Mouse (Mus musculus): ENCODE data around the gene Bcl2l13. TPM values are rescaled to one million over a fixed set of nuclear protein-coding genes. Genes with fewer than 3 reads are reported as not detected.

The Bcl2l13 gene
- total and polyA plus RNA-seq, 3 experiments: 24.6 to 46.6 (median 25.5) TPM

DNA sequence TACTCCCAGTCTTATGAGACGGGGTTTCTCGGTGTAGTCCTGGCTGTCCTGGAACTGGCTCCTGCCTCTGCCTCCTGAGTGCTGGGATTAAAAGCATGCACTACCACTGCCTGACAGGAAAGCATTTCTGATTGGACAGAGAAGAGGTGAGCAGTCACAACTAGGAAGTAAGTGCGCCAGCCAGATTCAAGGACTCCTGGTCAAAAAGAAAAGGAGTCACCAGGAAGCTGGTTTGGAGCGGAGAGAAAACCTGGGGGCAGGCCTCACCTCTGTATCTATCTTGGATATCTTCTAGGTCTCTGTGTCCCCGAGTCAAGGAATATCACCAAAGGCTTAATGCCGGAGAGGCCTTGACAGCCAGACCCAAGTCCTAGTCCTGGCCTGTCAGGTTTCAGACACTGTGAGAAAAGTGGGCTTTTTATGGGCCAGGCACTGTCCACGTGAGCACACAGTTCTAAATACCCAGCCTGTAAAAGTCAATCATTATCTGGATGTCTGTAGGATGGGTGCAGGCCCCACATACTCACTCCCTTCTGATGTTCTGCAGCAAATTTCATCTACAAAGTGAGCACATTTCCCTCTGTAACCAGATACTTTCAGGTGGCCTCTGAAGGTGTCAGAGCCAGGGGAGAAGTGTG is 104.6 kb downstream of the Bcl2l13 start:
- H3K27ac ChIP-seq (ENCODE audit: insufficient read depth, low read depth): peak overlapping the region; percentile 99
- peak overlapping the region; percentile 64 to 94 (median 80) for H3K4me3 ChIP-seq (replicated peaks in 1 of 3; ENCODE audit: low read depth in 2 of 3, low read length in 2 of 3, poor library complexity in 1 of 3)
- H3K36me3 ChIP-seq (replicated peaks in 1 of 2; ENCODE audit: control insufficient read depth in 1 of 2, insufficient read depth in 1 of 2, low read length in 1 of 2): peaks cover 29 to 55% of the 10 kb centered on the region in 2 experiments
- in situ Hi-C loops (cut with MboI; ENCODE audit: low pct_ligation_motif_present, low pct_unique_long_range_greater_than_20kb, low sequenced_read_pairs) (no loop called here), dilution Hi-C loops (cut with MboI; ENCODE audit: extremely low pct_ligation_motif_present, extremely low pct_unique_long_range_greater_than_20kb, low sequenced_read_pairs) (no loop called here)
- DNase-seq (ENCODE audit: extremely low read depth): no peak
- H3K4me1 ChIP-seq (ENCODE audit: control insufficient read depth in 1 of 2, insufficient read depth in 2 of 2): peaks cover 27 to 49% of the 10 kb centered on the region in 2 experiments
- peaks cover 54% of the 10 kb centered on the region for H3K79me2 ChIP-seq (replicated peaks; ENCODE audit: control insufficient read depth, extremely low read depth, insufficient read depth, poor library complexity, severe bottlenecking)
- no peaks in the 10 kb centered on the region for H3K9me3 ChIP-seq (replicated peaks; ENCODE audit: low read length)
- peak overlapping the region; percentile 89 for H3K9ac ChIP-seq (ENCODE audit: insufficient read depth, low read depth)
- no peaks in the 10 kb centered on the region for H3K27me3 ChIP-seq (replicated peaks)
- TF ChIP-seq E2F4 (IDR thresholded peaks at IDR 0.05; ENCODE audit: insufficient replicate concordance, low read depth, low read length) (no peak), MAFK (IDR thresholded peaks at IDR 0.05; ENCODE audit: insufficient replicate concordance, low read length) (no peak), MAZ (IDR thresholded peaks at IDR 0.05; ENCODE audit: low read depth, low read length) (no peak), GABPA (IDR thresholded peaks at IDR 0.05; ENCODE audit: insufficient replicate concordance, low read depth, low read length) (no peak), HCFC1 (IDR thresholded peaks at IDR 0.05; ENCODE audit: low read depth, low read length) (peak; percentile 11; the same call in 1 of the 2 replicates), ZMIZ1 (IDR thresholded peaks at IDR 0.05; ENCODE audit: low read depth, low read length) (peak; percentile 47), JUN (IDR thresholded peaks at IDR 0.05; ENCODE audit: insufficient read depth, low read depth, low read length) (no peak), SMC3 (IDR thresholded peaks at IDR 0.05; ENCODE audit: low read depth, low read length) (no peak), POLR2A (IDR thresholded peaks at IDR 0.05; ENCODE audit: low read depth, low read length) (peak; percentile 11), BHLHE40 (IDR thresholded peaks at IDR 0.05; ENCODE audit: low read depth, low read length) (peak; percentile 36), RAD21 (IDR thresholded peaks at IDR 0.05; ENCODE audit: low read depth, low read length) (no peak; the same call in 1 of the 2 replicates), NELFE (IDR thresholded peaks at IDR 0.05; ENCODE audit: low read depth, low read length) (no peak), ZKSCAN1 (IDR thresholded peaks at IDR 0.05; ENCODE audit: borderline replicate concordance, low read depth, low read length) (no peak), MAX (IDR thresholded peaks at IDR 0.05; ENCODE audit: low read length) (peak; percentile 11; the same call in 1 of the 2 replicates), CTCF (conservative IDR thresholded peaks at IDR 0.05 in 1 of 2, IDR thresholded peaks at IDR 0.05 in 1 of 2; ENCODE audit: low read depth in 2 of 2, low read length in 2 of 2) (no peak), ETS1 (conservative IDR thresholded peaks at IDR 0.05; ENCODE audit: low read depth, low read length) (0 out of 2 replicates have a peak, but pooled peaks have one; percentile 26), KAT2A (IDR thresholded peaks at IDR 0.05; ENCODE audit: insufficient replicate concordance, low read length) (no peak), SIN3A (IDR thresholded peaks at IDR 0.05; ENCODE audit: low read length) (peak; percentile 80), NRF1 (IDR thresholded peaks at IDR 0.05; ENCODE audit: low read depth, low read length) (0 out of 2 replicates have a peak, but pooled peaks have one; percentile 8), CHD2 (IDR thresholded peaks at IDR 0.05; ENCODE audit: low read length) (no peak), TBP (conservative IDR thresholded peaks at IDR 0.05; ENCODE audit: low read depth, low read length) (peak; percentile 40; the same call in 1 of the 2 replicates), TCF12 (IDR thresholded peaks at IDR 0.05; ENCODE audit: low read depth, low read length) (0 out of 2 replicates have a peak, but pooled peaks have one; percentile 11), EP300 (IDR thresholded peaks at IDR 0.05; ENCODE audit: low read length) (no peak), MEF2A (IDR thresholded peaks at IDR 0.05; ENCODE audit: borderline replicate concordance, low read depth, low read length) (no peak), CHD1 (IDR thresholded peaks at IDR 0.05; ENCODE audit: low read depth, low read length) (peak; percentile 40), RCOR1 (conservative IDR thresholded peaks at IDR 0.05; ENCODE audit: low read depth, low read length) (no peak), PAX5 (IDR thresholded peaks at IDR 0.05; ENCODE audit: low read length) (no peak), MXI1 (IDR thresholded peaks at IDR 0.05; ENCODE audit: low read depth, low read length) (peak; percentile 51; the same call in 1 of the 2 replicates), USF1 (IDR thresholded peaks at IDR 0.05; ENCODE audit: low read depth, low read length) (no peak; the same call in 1 of the 2 replicates), IRF4 (IDR thresholded peaks at IDR 0.05; ENCODE audit: low read depth, low read length) (no peak; the same call in none of the 2 replicates), UBTF (IDR thresholded peaks at IDR 0.05; ENCODE audit: low read depth, low read length) (peak; percentile 27; the same call in 1 of the 2 replicates), ZNF384 (IDR thresholded peaks at IDR 0.05; ENCODE audit: low read depth, low read length) (no peak), USF2 (conservative IDR thresholded peaks at IDR 0.05; ENCODE audit: low read depth, low read length) (no peak), POLR2AphosphoS2 (IDR thresholded peaks at IDR 0.05; ENCODE audit: low read depth, low read length) (0 out of 2 replicates have a peak, but pooled peaks have one; percentile 1), MYC (IDR thresholded peaks at IDR 0.05; ENCODE audit: low read depth, low read length) (no peak; the same call in 1 of the 2 replicates), JUND (conservative IDR thresholded peaks at IDR 0.05; ENCODE audit: low read depth, low read length) (no peak), ELF1 (IDR thresholded peaks at IDR 0.05; ENCODE audit: low read depth, low read length) (peak; percentile 73), ZC3H11A (IDR thresholded peaks at IDR 0.05; ENCODE audit: low read depth, low read length) (no peak)
- peak overlapping the region; percentile 91 for H3K4me2 ChIP-seq (ENCODE audit: insufficient read depth, low read depth, poor library complexity, severe bottlenecking)
